Mouse (Mus musculus): ENCODE results near the gene Ncapg2. TPM values are rescaled to one million over a fixed set of nuclear protein-coding genes. Genes with fewer than 3 reads are reported as not detected.

The Ncapg2 gene
- polyA plus RNA-seq (2014; fragmentation: Illumina TruSeq; extraction: RNeasy Lipid Tissue Mini Kit (QIAGEN cat#74804); ENCODE audit: insufficient read depth, low read depth, low replicate concordance), result 2.0 TPM

DNA sequence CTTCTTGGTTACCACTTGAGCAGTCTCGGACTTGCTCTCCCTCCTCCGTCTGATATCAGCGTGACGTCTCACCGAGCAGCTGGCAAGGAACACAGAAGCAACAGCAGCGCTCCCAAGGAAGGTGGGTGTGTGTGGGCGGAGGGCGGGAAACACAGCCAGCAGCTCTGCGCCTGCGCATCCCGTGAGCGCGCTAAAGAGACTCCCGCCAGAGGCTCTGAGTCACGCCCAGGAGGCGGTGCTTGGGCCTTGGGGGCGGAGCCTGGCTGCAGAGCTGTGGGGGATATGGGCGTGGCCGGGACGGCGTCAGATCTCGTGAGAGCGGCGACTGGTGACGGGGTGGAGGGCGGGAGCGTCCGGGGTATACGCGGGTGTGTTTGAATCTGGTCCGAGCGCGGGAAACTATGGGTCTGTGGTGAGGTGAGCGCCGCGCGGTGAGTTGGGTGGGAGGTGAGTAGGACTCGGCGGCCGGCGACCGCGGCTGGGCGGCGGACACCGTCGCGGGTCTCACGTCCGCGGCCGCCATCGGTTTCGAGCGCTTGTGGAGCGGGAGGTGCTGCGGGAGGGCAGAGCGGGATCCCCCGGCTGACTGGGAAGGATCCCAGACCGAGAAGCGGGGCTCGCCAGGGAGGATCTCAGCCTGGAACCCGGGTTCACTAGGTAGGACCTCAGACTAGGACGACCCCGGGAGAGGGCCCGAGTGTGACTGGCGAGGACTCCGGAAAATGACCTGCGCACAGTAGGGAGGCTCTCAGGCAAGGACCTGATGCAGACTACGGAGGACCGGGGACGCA is at the start of gene Ncapg2:
Ncapg2 (plus strand) TSS at position 358 of the 791 bp plus-strand sequence.

DNA sequence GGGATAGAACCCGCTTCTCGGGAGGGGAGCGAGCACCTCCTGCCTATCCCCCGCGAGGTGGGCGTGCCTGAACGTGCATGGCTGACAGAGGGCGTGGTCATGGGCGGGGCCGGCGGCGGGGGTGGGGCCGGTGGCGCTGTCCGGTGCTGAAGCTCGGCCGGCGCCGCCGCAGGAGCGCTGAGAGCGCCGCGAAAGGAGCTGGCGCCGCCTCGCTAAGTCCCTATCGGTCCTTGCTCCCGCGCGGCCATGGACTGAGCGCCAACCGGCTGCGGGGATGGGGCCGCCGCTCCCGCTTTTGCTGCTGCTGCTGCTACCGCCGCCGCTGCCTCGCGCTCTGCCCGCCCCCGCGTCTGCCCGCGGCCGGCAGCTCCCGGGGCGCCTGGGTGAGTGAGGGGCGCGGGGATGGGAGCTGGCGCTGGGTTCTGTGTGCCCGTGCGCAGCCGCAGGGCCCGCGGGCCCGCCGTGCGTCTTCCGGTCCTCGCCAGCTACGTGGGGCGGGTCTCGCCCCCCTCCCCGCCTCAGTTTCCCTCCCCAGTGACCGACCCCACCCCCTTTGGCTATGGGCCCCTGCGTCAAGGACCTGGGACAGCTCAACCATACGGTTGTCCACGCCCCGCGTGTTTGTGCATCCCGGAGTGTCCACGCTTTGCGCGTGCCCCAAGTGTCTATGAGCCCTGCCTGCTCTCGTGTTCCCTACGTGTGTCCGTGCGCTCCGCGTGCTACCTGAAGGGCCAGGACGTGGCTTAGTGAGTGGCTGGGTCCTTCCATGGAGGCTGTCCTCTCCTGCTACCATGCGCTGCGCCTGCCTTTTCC is 80.6 kb downstream of the Ncapg2 start, which contains the start of gene Ptprn2:
Ptprn2 (plus strand) TSS at position 130 of the 813 bp plus-strand sequence.

Other genes with a start within 250 kb of the Ncapg2 start
- 5.9 TPM for gene Wdr60, start 142.4 kb upstream of the Ncapg2 start, polyA plus RNA-seq (2014; fragmentation: Illumina TruSeq; extraction: RNeasy Lipid Tissue Mini Kit (QIAGEN cat#74804); ENCODE audit: insufficient read depth, low read depth, low replicate concordance)
- gene Gm11027, start 130.0 kb upstream of the Ncapg2 start, polyA plus RNA-seq (2014; fragmentation: Illumina TruSeq; extraction: RNeasy Lipid Tissue Mini Kit (QIAGEN cat#74804); ENCODE audit: insufficient read depth, low read depth, low replicate concordance), result not detected
- gene Esyt2, start 124.2 kb upstream of the Ncapg2 start, polyA plus RNA-seq (2014; fragmentation: Illumina TruSeq; extraction: RNeasy Lipid Tissue Mini Kit (QIAGEN cat#74804); ENCODE audit: insufficient read depth, low read depth, low replicate concordance), result 28.1 TPM
- gene Ptprn2, start 80.3 kb downstream of the Ncapg2 start, polyA plus RNA-seq (2014; fragmentation: Illumina TruSeq; extraction: RNeasy Lipid Tissue Mini Kit (QIAGEN cat#74804); ENCODE audit: insufficient read depth, low read depth, low replicate concordance), result 0.29 TPM

Data from lung, adult 10 weeks (tissue).